Mouse (Mus musculus) lung, adult 18-20 months (tissue): ENCODE results near the gene Trmt61a.
"Not testable (repeated sequence)": the region's sequence is repeated elsewhere in the genome, so short reads cannot be mapped to it uniquely, and the experiment has no call there.

ENCODE experiments used
- DNase-seq, 2 experiments: peaks; one replicate each; pipeline ENCODE4 v3.0.0; 2022; ENCODE audit warnings: mixed read lengths in 2 of 2

Trmt61a gene

DNA sequence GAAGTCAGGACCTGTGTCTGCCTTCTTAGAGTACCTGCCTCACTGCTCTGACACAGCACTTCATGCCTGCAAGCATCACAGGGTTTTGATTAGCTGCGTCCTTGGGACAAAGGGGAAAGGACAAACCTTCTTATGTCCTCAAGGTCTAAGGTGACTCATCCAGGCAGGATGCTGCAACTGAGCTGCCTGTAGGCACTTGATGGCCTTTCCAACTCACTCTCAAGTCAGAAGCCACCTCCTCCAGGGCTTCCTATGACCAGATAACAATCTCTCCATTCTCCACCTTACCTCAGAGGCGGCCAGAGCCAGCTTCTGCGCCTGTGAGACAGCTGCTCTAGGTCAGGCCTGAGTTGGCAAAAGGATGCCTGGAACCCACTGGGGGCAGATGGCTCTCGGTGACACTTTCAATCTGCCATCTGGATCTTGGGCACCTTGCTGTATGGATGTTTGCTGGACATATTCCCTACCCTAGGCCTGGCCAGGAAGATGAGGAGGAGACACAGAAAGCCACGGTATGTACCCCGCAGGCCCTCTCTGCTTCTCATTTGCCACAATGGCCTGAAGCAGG lies 20.5 kb downstream of the Trmt61a start:
- DNase-seq: no peak

DNA sequence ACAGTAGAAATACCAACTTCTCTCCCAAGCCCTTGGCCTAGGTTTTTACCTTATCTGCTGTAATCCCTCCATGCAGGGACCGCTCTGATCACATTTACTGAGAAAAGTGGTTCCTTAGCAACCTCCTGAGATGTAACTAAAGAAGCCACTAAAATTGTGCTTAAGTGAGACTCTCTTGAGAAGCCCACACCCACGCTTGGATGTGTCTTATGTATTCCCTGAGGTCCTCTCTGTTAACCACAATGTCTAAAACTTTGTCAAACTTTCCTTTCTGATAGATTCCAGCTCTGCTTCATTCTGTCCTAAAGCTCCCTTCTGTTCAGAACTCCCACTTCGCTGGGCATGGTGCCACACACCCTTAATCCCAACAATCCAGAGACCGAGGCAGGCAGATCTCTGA lies 21.6 kb downstream of the Trmt61a start:
- no peak for DNase-seq

GRCm38 (mm10) chr12:111700920-111701458 lies 23.1 kb downstream of the Trmt61a start:
- DNase-seq: no peak

DNA sequence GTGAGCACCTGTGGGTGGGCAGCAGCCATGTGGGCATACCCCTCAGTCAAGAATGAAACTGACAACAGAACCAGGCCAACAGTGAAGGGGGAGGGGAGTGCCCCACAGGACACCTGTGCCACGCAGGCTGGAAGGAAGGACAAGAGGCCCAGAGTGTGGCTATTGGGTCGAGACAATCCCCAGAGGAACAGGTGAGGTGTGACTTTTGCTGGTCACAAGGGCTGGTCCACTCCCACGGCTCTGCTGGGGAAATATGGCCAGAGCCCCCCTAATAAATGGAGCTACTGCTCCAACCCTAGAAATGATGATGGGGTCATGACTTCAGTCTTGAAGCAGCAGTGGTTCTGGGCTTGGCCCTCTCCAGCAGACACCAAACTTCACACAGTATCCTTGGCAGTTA lies 25.4 kb downstream of the Trmt61a start:
- DNase-seq: no peak

DNA sequence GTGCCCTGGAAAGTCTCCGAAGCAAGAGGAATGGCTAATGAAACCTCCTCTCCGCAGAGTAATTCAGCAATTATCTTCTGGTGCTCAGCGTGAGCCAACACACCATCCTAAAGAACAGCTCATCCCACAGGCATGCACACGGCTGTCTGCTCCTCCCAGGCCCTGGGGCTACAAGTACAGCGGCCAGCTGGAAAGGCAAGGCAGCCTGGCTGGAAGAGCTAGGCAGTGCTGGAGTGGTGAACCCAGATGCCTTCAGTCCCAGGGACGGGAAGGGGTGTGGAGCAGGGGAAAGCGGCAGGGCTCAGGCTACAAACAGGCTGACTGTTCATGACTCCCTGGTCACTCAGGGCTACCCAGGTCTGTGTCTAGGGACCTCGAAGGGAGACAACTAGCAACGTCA lies 26.7 kb downstream of the Trmt61a start:
- peak; percentile 68 to 73 for DNase-seq

- peak; percentile 88 to 91 for DNase-seq
Measured at GRCm38 (mm10) chr12:111705186-111705973, 27.5 kb downstream of the Trmt61a start.

DNA sequence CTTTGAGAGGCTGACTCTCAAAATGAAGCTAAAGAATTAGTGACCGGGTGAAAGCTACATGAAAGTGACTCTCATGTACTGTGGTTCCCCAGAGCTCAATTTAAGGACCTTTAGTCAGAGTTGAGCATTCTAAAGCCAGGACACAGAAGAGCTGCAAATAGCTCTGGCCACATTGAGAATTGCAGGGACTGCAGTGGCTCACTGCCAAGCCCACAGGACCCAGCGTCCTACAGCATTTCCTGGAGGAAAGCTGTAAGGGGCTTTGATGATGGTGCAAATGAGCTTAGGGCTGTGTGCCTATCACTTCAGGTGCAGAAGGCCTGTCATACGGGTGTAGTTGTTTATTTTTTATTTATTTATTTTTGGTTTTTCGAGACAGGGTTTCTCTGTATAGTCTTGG lies 30.3 kb downstream of the Trmt61a start:
- DNase-seq: no peak

DNA sequence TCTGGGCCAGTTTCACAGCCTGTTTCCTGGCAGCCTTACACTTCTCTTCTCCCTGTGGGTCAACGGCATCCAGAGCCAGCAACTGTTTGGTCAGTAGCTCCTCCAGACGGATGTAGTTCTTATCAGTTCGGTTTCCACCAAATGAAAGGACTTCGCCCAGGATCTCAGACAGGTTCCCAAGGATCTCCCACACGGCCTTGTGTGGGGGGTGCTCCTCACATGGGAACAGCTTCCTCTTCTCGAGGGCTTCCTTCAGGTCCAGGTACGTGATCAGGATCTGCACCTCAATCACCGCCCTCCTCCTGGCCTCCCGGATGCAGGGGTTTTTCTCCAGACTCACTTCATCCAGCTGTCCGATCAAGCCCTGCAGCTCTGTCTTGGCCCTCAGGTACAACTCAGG lies 32.2 kb downstream of the Trmt61a start:
- no peak for DNase-seq

DNA sequence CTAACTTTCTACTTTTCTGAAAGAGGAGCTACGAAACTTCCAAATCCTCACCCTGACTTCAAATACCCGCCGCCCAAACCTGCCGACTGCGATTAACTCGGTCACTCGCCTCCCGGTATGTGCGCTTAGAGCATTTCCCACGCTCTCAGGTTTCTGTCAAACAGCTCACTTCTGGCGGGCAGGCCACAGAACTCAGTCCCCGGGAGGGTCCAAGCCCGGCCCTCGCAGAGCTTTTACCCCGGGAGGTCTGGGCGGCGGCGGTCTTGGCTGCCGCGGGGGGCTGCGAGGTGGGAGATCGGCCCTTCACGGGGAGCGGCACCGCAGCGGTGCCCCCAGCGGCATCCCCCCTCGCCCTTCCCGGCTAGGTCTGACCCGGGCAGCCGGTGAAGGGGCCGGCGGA lies 34.6 kb downstream of the Trmt61a start:
- no peak for DNase-seq

DNA sequence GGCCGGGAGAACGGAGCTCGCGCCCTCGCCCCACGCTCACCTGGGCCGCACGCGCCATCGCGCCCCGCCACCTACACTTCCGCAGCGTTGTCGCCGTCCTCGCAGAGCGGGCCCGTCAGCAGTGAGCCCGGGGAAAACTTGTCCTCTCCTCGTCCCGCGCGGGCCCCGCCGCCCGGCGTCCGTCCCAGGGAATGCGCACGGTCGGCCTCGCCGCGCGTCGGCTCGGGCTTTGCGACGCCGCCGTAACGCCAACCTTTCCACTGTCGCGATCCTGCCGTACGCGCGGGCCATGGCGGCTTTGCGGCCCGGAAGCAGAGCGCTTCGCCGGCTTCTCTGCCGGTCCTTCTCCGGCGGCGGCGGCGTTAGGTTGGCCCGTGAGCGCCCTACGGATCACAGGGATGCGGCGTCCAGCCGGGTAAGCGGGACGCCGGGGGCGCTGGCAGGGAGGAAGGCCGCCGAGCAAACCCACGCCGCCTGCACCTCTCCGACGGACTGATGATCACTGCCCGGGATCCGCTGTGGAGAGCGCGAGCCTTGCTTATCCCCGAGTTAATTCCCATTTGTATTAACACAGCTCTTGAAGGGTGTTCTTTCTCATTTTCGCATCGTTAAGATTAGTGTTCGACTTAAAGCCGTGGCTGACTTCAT lies 35.2 kb downstream of the Trmt61a start, which contains the start of the genes Bag5 and Apopt1:
Gene Bag5 (minus strand): TSS at position 254 of the 648 bp plus-strand sequence.
Gene Apopt1 (plus strand): TSS at position 258 of the 648 bp plus-strand sequence.
- DNase-seq: peak; percentile 90 to 92

- DNase-seq: not testable (repeated sequence)
Measured at GRCm38 (mm10) chr12:111713880-111714279, 36.0 kb downstream of the Trmt61a start.

DNA sequence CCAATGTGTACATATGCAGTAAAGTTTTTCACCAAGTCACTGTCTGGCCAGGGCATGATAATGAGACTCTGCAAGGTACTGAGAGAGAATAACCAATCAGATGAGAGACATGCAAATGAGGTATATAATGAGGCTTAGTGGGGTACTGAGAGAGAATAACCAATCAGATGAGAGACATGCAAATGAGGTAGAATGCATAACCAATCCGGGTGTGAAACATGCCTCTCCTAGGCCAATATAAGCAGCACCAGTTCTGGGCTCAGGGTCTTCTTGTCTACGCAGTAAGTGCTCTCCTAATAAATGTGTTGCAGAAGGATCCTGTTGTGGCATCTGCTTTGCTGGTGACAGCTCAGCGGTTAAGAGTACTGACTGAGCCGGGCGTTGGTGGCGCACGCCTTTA lies 38.6 kb downstream of the Trmt61a start:
- no peak for DNase-seq

DNA sequence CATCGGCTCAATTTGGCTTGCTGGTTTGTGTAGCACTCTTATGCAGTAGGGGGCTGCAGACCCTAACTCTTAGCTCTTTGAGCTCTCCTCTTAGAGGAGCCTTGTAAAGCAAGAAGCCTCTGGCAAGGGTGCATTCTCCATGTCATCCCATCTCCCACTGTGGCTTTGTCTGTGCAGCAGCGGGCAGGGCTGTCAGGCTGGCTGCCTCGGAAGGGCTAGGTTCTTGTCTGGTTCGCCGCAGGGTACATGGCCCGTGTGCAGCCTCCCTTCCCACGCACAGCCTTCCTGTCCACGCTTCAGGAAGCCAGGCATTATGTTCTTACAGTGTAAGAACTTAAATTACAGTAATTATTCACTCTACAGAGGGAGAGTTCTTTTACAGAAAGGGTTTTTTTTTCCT lies 40.8 kb downstream of the Trmt61a start:
- no peak for DNase-seq

GRCm38 (mm10) chr12:111720222-111720621 lies 42.3 kb downstream of the Trmt61a start:
- DNase-seq: no peak

GRCm38 (mm10) chr12:111722654-111723053 lies 44.7 kb downstream of the Trmt61a start:
- DNase-seq: no peak

DNA sequence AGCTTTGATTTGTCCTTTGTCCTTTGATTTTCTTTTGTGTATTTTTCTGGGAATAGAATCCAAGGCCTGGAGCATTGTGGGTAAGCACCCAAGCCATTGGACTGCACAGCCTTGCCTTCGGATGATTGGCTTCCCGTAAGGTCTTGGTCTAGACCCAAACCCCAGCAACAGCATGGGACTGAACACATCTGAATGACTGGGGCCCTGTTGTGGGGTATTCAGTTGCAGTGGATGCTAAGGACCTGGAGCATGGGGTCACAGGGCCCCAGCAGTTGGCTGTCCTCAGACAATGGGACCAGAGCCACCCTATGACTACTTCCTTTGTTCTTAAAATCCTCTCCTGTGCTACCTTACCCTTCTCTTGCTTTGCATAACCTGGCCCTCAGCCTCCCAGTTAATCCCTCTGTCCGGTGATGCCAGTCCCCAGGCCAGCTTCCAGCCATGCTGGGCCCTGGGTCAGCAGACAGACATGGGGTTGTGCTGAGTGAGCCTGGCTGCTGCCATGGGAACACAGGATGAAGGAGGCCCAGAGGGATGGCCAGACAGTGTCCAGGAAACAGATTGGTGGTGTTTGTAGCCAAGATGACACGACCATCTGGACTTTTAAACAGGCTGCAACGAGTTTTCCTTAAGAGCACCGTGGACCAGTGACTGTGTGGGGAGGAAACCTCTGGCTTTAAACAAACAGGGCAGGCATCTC lies 46.9 kb downstream of the Trmt61a start:
- DNase-seq: no peak

- DNase-seq: no peak
Measured at GRCm38 (mm10) chr12:111725338-111726121, 47.6 kb downstream of the Trmt61a start.

DNA sequence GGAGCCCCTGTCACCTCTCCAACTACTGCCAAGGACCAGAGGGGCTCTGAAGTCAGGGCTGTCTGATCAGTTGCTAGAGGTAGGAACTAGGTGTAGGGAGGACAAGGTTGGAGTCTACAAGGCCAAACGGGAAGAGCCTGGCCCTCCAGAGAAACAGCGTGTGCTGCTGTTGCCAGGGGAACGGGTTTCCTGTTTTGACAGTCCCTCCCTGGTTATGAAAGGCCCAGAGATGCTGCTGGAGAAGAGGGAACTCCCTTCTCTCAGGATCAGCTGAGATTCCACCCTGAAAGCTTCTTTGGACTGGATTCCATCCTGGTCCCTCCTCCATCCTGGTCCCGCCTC lies 48.2 kb downstream of the Trmt61a start:
- DNase-seq: peak; percentile 64

GRCm38 (mm10) chr12:111727956-111728355 lies 50.1 kb downstream of the Trmt61a start:
- no peak for DNase-seq

- DNase-seq: peak; percentile 81 to 85
Measured at GRCm38 (mm10) chr12:111731822-111732807, 54.2 kb downstream of the Trmt61a start.

GRCm38 (mm10) chr12:111732921-111733320 lies 55.0 kb downstream of the Trmt61a start:
- no peak for DNase-seq
